Mouse (Mus musculus): Measurements from ENCODE around the gene Bicdl1. TPM values are rescaled to one million over a fixed set of nuclear protein-coding genes. Genes with fewer than 3 reads are reported as not detected.

The Bicdl1 gene
- polyA plus RNA-seq, 1 experiment, result 175 TPM

GRCm38 (mm10) chr5:115666366-115667065, 64.9 kb downstream of the Bicdl1 start:
- no peak overlapping the region for H3K27ac ChIP-seq (ENCODE audit: insufficient read depth, low read length)

GRCm38 (mm10) chr5:115662658-115663057, 68.8 kb downstream of the Bicdl1 start:
- TF ChIP-seq POLR2A (IDR thresholded peaks at IDR 0.05; ENCODE audit: extremely low read depth, insufficient read depth, low read length), result no peak
- no peak for TF ChIP-seq CTCF (IDR thresholded peaks at IDR 0.05; ENCODE audit: extremely low read depth, insufficient read depth, low read length)
- no peaks in the 10 kb centered on the region for H3K4me1 ChIP-seq (ENCODE audit: control insufficient read depth, insufficient read depth, low read length)
- H3K4me3 ChIP-seq (ENCODE audit: insufficient read depth, low read length), result no peak overlapping the region
- H3K27ac ChIP-seq (ENCODE audit: insufficient read depth, low read length), result no peak overlapping the region

More at GRCm38 (mm10) chr5:115666366-115667065, 64.9 kb downstream of the Bicdl1 start:
- Histone ChIP-seq H3K4me1 (ENCODE audit: control insufficient read depth, insufficient read depth, low read length) (peaks cover 2% of the 10 kb centered on the region; the same call in 1 of the 2 replicates), H3K4me3 (ENCODE audit: insufficient read depth, low read length) (no peak overlapping the region)
- TF ChIP-seq POLR2A (IDR thresholded peaks at IDR 0.05; ENCODE audit: extremely low read depth, insufficient read depth, low read length) (no peak), CTCF (IDR thresholded peaks at IDR 0.05; ENCODE audit: extremely low read depth, insufficient read depth, low read length) (no peak)

GRCm38 (mm10) chr5:115658352-115658751, 73.1 kb downstream of the Bicdl1 start:
- 0 out of 2 replicates have a peak, but pooled peaks cover 1% of the 10 kb centered on the region for H3K4me1 ChIP-seq (ENCODE audit: control insufficient read depth, insufficient read depth, low read length)
- H3K27ac ChIP-seq (ENCODE audit: insufficient read depth, low read length), result no peak overlapping the region
- H3K4me3 ChIP-seq (ENCODE audit: insufficient read depth, low read length), result no peak overlapping the region
- no peak for TF ChIP-seq POLR2A (IDR thresholded peaks at IDR 0.05; ENCODE audit: extremely low read depth, insufficient read depth, low read length)
- TF ChIP-seq CTCF (IDR thresholded peaks at IDR 0.05; ENCODE audit: extremely low read depth, insufficient read depth, low read length), result no peak

- TF ChIP-seq CTCF (IDR thresholded peaks at IDR 0.05; ENCODE audit: extremely low read depth, insufficient read depth, low read length) (no peak), POLR2A (IDR thresholded peaks at IDR 0.05; ENCODE audit: extremely low read depth, insufficient read depth, low read length) (no peak)
- H3K27ac ChIP-seq (ENCODE audit: insufficient read depth, low read length), result no peak overlapping the region
- H3K4me3 ChIP-seq (ENCODE audit: insufficient read depth, low read length), result no peak overlapping the region
- 0 out of 2 replicates have a peak, but pooled peaks cover 1% of the 10 kb centered on the region for H3K4me1 ChIP-seq (ENCODE audit: control insufficient read depth, insufficient read depth, low read length)
Measured at GRCm38 (mm10) chr5:115657234-115657633, 74.2 kb downstream of the Bicdl1 start.

GRCm38 (mm10) chr5:115656677-115657076, 74.7 kb downstream of the Bicdl1 start:
- no peak overlapping the region for H3K27ac ChIP-seq (ENCODE audit: insufficient read depth, low read length)
- no peak for TF ChIP-seq POLR2A (IDR thresholded peaks at IDR 0.05; ENCODE audit: extremely low read depth, insufficient read depth, low read length)
- no peak for TF ChIP-seq CTCF (IDR thresholded peaks at IDR 0.05; ENCODE audit: extremely low read depth, insufficient read depth, low read length)

GRCm38 (mm10) chr5:115653776-115654175, 77.6 kb downstream of the Bicdl1 start:
- H3K4me3 ChIP-seq (ENCODE audit: insufficient read depth, low read length), result no peak overlapping the region
- H3K27ac ChIP-seq (ENCODE audit: insufficient read depth, low read length), result no peak overlapping the region
- TF ChIP-seq CTCF (IDR thresholded peaks at IDR 0.05; ENCODE audit: extremely low read depth, insufficient read depth, low read length), result no peak
- no peak for TF ChIP-seq POLR2A (IDR thresholded peaks at IDR 0.05; ENCODE audit: extremely low read depth, insufficient read depth, low read length)
- peaks cover 4% of the 10 kb centered on the region; the same call in 1 of the 2 replicates for H3K4me1 ChIP-seq (ENCODE audit: control insufficient read depth, insufficient read depth, low read length)

More at GRCm38 (mm10) chr5:115656677-115657076, 74.7 kb downstream of the Bicdl1 start:
- peaks cover 4% of the 10 kb centered on the region; the same call in 1 of the 2 replicates for H3K4me1 ChIP-seq (ENCODE audit: control insufficient read depth, insufficient read depth, low read length)
- no peak overlapping the region for H3K4me3 ChIP-seq (ENCODE audit: insufficient read depth, low read length)

- Histone ChIP-seq H3K27ac (ENCODE audit: insufficient read depth, low read length) (0 out of 2 replicates have a peak overlapping the region, but pooled peaks have one; percentile 10), H3K4me3 (ENCODE audit: insufficient read depth, low read length) (peak overlapping the region; percentile 27), H3K4me1 (ENCODE audit: control insufficient read depth, insufficient read depth, low read length) (peaks cover 4% of the 10 kb centered on the region; the same call in 1 of the 2 replicates)
- peak; percentile 96 for TF ChIP-seq POLR2A (IDR thresholded peaks at IDR 0.05; ENCODE audit: extremely low read depth, insufficient read depth, low read length)
- TF ChIP-seq CTCF (IDR thresholded peaks at IDR 0.05; ENCODE audit: extremely low read depth, insufficient read depth, low read length), result peak; percentile 71
Measured at GRCm38 (mm10) chr5:115652681-115653575, 78.5 kb downstream of the Bicdl1 start.

- no peak overlapping the region for H3K27ac ChIP-seq (ENCODE audit: insufficient read depth, low read length)
- H3K4me3 ChIP-seq (ENCODE audit: insufficient read depth, low read length), result no peak overlapping the region; the same call in 1 of the 2 replicates
- TF ChIP-seq CTCF (IDR thresholded peaks at IDR 0.05; ENCODE audit: extremely low read depth, insufficient read depth, low read length) (no peak), POLR2A (IDR thresholded peaks at IDR 0.05; ENCODE audit: extremely low read depth, insufficient read depth, low read length) (no peak)
- peaks cover 4% of the 10 kb centered on the region; the same call in 1 of the 2 replicates for H3K4me1 ChIP-seq (ENCODE audit: control insufficient read depth, insufficient read depth, low read length)
Measured at GRCm38 (mm10) chr5:115651821-115652220, 79.6 kb downstream of the Bicdl1 start.

GRCm38 (mm10) chr5:115650885-115651284, 80.5 kb downstream of the Bicdl1 start:
- TF ChIP-seq POLR2A (IDR thresholded peaks at IDR 0.05; ENCODE audit: extremely low read depth, insufficient read depth, low read length), result no peak
- no peak for TF ChIP-seq CTCF (IDR thresholded peaks at IDR 0.05; ENCODE audit: extremely low read depth, insufficient read depth, low read length)
- Histone ChIP-seq H3K27ac (ENCODE audit: insufficient read depth, low read length) (no peak overlapping the region), H3K4me1 (ENCODE audit: control insufficient read depth, insufficient read depth, low read length) (peaks cover 4% of the 10 kb centered on the region; the same call in 1 of the 2 replicates), H3K4me3 (ENCODE audit: insufficient read depth, low read length) (no peak overlapping the region)

Measured in cortical plate, adult 2 months (tissue).